Mouse (Mus musculus) CH12.LX (cell line): ENCODE data around the gene Acaca. TPM values are rescaled to one million over a fixed set of nuclear protein-coding genes. Genes with fewer than 3 reads are reported as not detected.

Experiments
- DNase-seq: peaks from one replicate; pipeline ENCODE4 v3.0.0-alpha.2; 2013; ENCODE audit errors: extremely low read depth
- H3K27ac ChIP-seq: 2 replicates; pipeline ENCODE4 v1.5.1; 2012; ENCODE audit warnings: low read depth, mild to moderate bottlenecking, control low read depth, moderate library complexity; ENCODE audit not compliant: insufficient read depth
- H3K27me3 ChIP-seq: replicated peaks from 2 replicates; pipeline ENCODE3; 2012; ENCODE audit warnings: inconsistent platforms
- H3K36me3 ChIP-seq, 2 experiments: replicated peaks in 1 of 2; 2 replicates each; pipeline versions ENCODE3 to v1.6.1; 2012; ENCODE audit warnings: inconsistent platforms in 1 of 2, low read length in 1 of 2, mild to moderate bottlenecking in 1 of 2, mixed read lengths in 1 of 2, moderate library complexity in 1 of 2; ENCODE audit not compliant: control insufficient read depth in 1 of 2, insufficient read depth in 1 of 2
- H3K4me1 ChIP-seq, 2 experiments: 2 replicates each; pipeline ENCODE4 v1.6.1; 2012; ENCODE audit warnings: inconsistent platforms in 1 of 2, moderate library complexity in 1 of 2; ENCODE audit not compliant: insufficient read depth in 2 of 2, control insufficient read depth in 1 of 2
- H3K4me2 ChIP-seq: 2 replicates; pipeline ENCODE4 v1.6.1; 2012; ENCODE audit warnings: low read depth, mild to moderate bottlenecking, control low read depth; ENCODE audit not compliant: poor library complexity, insufficient read depth, severe bottlenecking
- H3K4me3 ChIP-seq, 3 experiments: fragments of 150-350 bp in 1 of 3; sonication (generic) in 1 of 3; replicated peaks in 1 of 3; 2 replicates each; pipeline versions ENCODE3 to v1.5.1; 2011 to 2012; ENCODE audit warnings: low read depth in 2 of 3, low read length in 2 of 3, mild to moderate bottlenecking in 2 of 3, moderate library complexity in 2 of 3, control low read depth in 1 of 3, improper control_type of control experiment in 1 of 3, inconsistent platforms in 1 of 3, mixed read lengths in 1 of 3; ENCODE audit not compliant: poor library complexity in 1 of 3
- H3K79me2 ChIP-seq: replicated peaks from 2 replicates; pipeline ENCODE4 v1.6.1; 2012; ENCODE audit warnings: mild to moderate bottlenecking, moderate library complexity; ENCODE audit not compliant: control insufficient read depth, poor library complexity, insufficient read depth, severe bottlenecking; ENCODE audit errors: extremely low read depth
- H3K9ac ChIP-seq: 2 replicates; pipeline ENCODE4 v1.6.1; 2012; ENCODE audit warnings: low read depth, mild to moderate bottlenecking, control low read depth, moderate library complexity; ENCODE audit not compliant: insufficient read depth
- H3K9me3 ChIP-seq: replicated peaks from 2 replicates; pipeline ENCODE3; 2012; ENCODE audit warnings: low read length, inconsistent platforms, mixed read lengths
- ELF1 ChIP-seq: IDR thresholded peaks from 2 replicates; pipeline ENCODE4 v1.6.1; 2014; ENCODE audit warnings: low read depth, mild to moderate bottlenecking, inconsistent platforms, low read length, improper control_type of control experiment
- JUN ChIP-seq: IDR thresholded peaks from 2 replicates; pipeline ENCODE4 v1.6.1; 2011; ENCODE audit warnings: low read depth, mild to moderate bottlenecking, low read length, improper control_type of control experiment, moderate library complexity; ENCODE audit not compliant: insufficient read depth
- MAFK ChIP-seq: IDR thresholded peaks from 2 replicates; pipeline ENCODE4 v1.6.1; 2011; ENCODE audit warnings: low read length, improper control_type of control experiment; ENCODE audit not compliant: insufficient replicate concordance
- RAD21 ChIP-seq: IDR thresholded peaks from 2 replicates; pipeline ENCODE4 v1.6.1; 2011; ENCODE audit warnings: low read depth, mild to moderate bottlenecking, low read length, improper control_type of control experiment, moderate library complexity
- RCOR1 ChIP-seq: conservative IDR thresholded peaks from 2 replicates; pipeline ENCODE4 v1.6.1; 2012; ENCODE audit warnings: low read depth, mild to moderate bottlenecking, inconsistent platforms, low read length, improper control_type of control experiment
- SMC3 ChIP-seq: IDR thresholded peaks from 2 replicates; pipeline ENCODE4 v1.6.1; 2011; ENCODE audit warnings: low read depth, low read length, improper control_type of control experiment
- UBTF ChIP-seq: IDR thresholded peaks from 2 replicates; pipeline ENCODE4 v1.6.1; 2012; ENCODE audit warnings: low read depth, mild to moderate bottlenecking, inconsistent platforms, low read length, improper control_type of control experiment, moderate library complexity
- dilution Hi-C: fragments of 300-500 bp; cut with MboI; formaldehyde crosslinking; loops from 2 replicates; pipeline ENCODE4 v1.14.3; 2020; ENCODE audit warnings: low sequenced_read_pairs; ENCODE audit not compliant: extremely low pct_unique_long_range_greater_than_20kb, extremely low pct_ligation_motif_present
- in situ Hi-C: fragments of 300-500 bp; cut with MboI; formaldehyde crosslinking; loops from 3 replicates; pipeline ENCODE4 v1.14.3; 2019; ENCODE audit warnings: low sequenced_read_pairs, low pct_ligation_motif_present, low pct_unique_long_range_greater_than_20kb, mixed read lengths
- polyA plus RNA-seq: library from polyadenylated mRNA; unstranded; fragments of >175 nt; gene quantifications from 2 replicates; pipeline ENCODE4 v1.2.1, GENCODE M21; 2012; ENCODE audit warnings: low read depth; ENCODE audit not compliant: insufficient read length
- total RNA-seq, 2 experiments: library from RNA; depleted of rRNA; stranded (reverse); fragments of 300-350 nt in 1 of 2; fragments of >200 nt in 1 of 2; gene quantifications; 2 replicates each; pipeline ENCODE4 v1.2.3; 2012 to 2014

Acaca gene
- total and polyA plus RNA-seq, 3 experiments: 36.9 to 62.6 (median 61.7) TPM

DNA sequence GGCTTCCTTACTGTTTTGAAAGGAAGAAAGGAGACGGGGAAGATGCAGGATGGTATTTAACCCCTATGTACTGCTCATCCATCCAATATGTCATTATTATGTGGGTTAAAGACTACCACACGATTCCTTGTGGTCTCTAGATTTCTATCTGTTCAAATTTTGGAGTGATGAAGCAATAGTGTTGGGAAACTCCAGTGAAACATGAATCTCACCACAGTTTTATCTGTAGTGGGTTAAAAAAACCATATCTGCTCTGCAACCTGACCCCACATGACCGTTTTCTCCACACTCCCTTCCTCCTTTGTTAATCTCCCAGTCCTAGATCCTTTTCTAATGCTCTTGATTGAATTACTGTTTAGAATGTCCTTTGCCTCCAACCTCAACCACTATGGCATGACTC lies 163.1 kb downstream of the Acaca start:
- peaks cover 2 to 28% of the 10 kb centered on the region in 2 experiments; a peak in 2 of 4 replicates for H3K4me1 ChIP-seq
- no peak overlapping the region for H3K4me3 ChIP-seq
- no peak for DNase-seq
- H3K27me3 ChIP-seq: no peaks in the 10 kb centered on the region
- no peak overlapping the region for H3K4me2 ChIP-seq
- in situ Hi-C loops: no loop called here
- no peaks in the 10 kb centered on the region for H3K9me3 ChIP-seq
- H3K27ac ChIP-seq: no peak overlapping the region
- peaks cover 23 to 58% of the 10 kb centered on the region in 2 experiments for H3K36me3 ChIP-seq
- dilution Hi-C loops: no loop called here
- no peak overlapping the region for H3K9ac ChIP-seq
- H3K79me2 ChIP-seq: no peaks in the 10 kb centered on the region
- TF ChIP-seq RAD21 (no peak), ELF1 (no peak), UBTF (no peak)

DNA sequence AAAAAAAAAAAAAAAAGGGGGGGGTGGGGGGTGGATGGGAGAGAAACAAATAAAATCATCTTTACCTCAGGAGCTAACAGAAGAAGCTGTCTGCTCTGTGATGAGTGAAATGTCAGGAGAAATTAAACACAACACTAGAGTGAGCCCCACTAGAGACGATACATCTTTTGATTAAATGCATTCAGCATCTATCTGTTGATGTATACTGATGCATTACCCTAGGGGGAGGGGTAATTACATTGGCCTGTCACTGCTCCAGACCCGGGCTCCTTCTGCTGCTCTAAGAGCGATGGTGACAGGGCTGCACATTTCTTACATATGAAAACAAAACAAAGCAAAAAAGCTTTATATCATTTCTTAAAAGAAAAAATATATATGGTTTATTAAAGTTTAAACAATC lies 163.8 kb downstream of the Acaca start:
- Histone ChIP-seq H3K4me3 (no peak overlapping the region), H3K27ac (no peak overlapping the region), H3K4me1 (peaks cover 2 to 28% of the 10 kb centered on the region in 2 experiments; a peak in 2 of 4 replicates), H3K4me2 (no peak overlapping the region), H3K9me3 (no peaks in the 10 kb centered on the region), H3K27me3 (no peaks in the 10 kb centered on the region), H3K36me3 (peaks cover 25 to 60% of the 10 kb centered on the region in 2 experiments), H3K9ac (no peak overlapping the region), H3K79me2 (no peaks in the 10 kb centered on the region)
- dilution Hi-C loops: no loop called here
- DNase-seq: no peak
- in situ Hi-C loops: no loop called here
- TF ChIP-seq SMC3: no peak
- TF ChIP-seq JUN: no peak

DNA sequence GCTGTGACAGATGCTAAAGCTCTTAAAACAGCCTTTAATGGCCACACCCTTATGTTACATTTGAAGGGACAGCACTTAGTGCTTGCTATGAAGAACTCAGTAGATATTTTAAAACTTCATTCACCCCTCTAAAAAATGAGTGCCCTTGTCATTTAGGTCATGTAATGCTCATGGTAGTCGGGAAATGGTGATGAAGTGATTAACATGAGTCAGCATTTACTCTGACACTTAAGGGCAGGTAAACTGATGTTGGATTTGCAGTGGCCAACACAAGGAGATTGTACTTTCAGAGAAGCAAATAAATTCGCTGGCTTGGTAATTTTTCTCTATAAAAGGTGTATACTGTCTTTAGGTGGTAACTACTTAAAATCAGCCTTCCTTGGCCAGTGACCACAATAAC lies 166.9 kb downstream of the Acaca start:
- Histone ChIP-seq H3K4me1 (peaks cover 0 to 4% of the 10 kb centered on the region in 2 experiments; a peak in 2 of 4 replicates), H3K9ac (no peak overlapping the region), H3K27ac (no peak overlapping the region), H3K4me3 (no peak overlapping the region), H3K79me2 (no peaks in the 10 kb centered on the region), H3K27me3 (no peaks in the 10 kb centered on the region), H3K9me3 (no peaks in the 10 kb centered on the region), H3K4me2 (no peak overlapping the region), H3K36me3 (peaks cover 31 to 71% of the 10 kb centered on the region in 2 experiments)
- no peak for TF ChIP-seq RAD21
- TF ChIP-seq MAFK: peak; percentile 82
- no peak for TF ChIP-seq RCOR1
- TF ChIP-seq ELF1: no peak
- dilution Hi-C loops (no loop called here), in situ Hi-C loops (no loop called here)
- no peak for DNase-seq
